Mouse (Mus musculus) spleen, adult 2 months (tissue): ENCODE measurements around the gene Gjb5.

Source experiments
- CTCF ChIP-seq: fragments of 200-500 bp; IDR thresholded peaks from 2 replicates; pipeline ENCODE4 v1.5.1; 2011; ENCODE audit warnings: mild to moderate bottlenecking, inconsistent platforms; ENCODE audit not compliant: insufficient read depth, insufficient read length, insufficient replicate concordance; ENCODE audit errors: extremely low read depth
- POLR2A ChIP-seq: fragments of 200-500 bp; IDR thresholded peaks from 2 replicates; pipeline ENCODE4 v1.6.1; 2011; ENCODE audit warnings: low read depth, low read length, inconsistent platforms

DNA sequence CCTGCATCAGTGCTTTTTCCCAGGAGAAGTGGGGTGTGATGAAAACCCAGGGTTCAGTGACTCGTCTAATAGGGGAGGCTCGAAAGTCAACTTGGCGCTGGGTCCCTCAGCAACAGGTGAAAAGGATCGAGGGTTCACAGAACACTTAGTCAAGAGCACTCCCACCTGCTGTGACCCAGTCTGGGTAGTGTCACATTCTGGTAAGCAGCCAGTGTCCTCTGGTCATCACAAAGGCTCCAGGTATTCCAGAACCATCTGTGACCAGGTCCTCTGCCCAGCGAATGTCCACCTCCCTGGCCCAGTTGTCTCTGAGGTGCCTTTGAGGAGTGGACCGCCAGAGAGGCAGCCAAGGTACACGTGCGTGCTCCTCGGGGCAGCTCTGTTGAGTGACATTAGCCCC lies 46.4 kb downstream of the Gjb5 start:
- no peak for TF ChIP-seq CTCF
- no peak for TF ChIP-seq POLR2A
